Mouse (Mus musculus) gastrocnemius, postnatal 10 days (tissue): ENCODE data around the gene Zfp931. TPM values are rescaled to one million over a fixed set of nuclear protein-coding genes. Genes with fewer than 3 reads are reported as not detected.

ENCODE experiments used
- total RNA-seq, 2 experiments: library from RNA; stranded (reverse); gene quantifications; 2 replicates each; pipeline ENCODE4 v1.2.3; 2021

Zfp931 gene
- total RNA-seq, 2 experiments from 2014 or later: 7.1 to 7.7 TPM

Other genes starting within 250 kb of the Zfp931 start
- 10 to 100 TPM; 66.5 to 70.7 TPM for gene Gm14325, start 238.1 kb downstream of the Zfp931 start, total RNA-seq
- gene Gm14327, start 181.4 kb downstream of the Zfp931 start, total RNA-seq: 1 to 10 TPM; 2.8 to 4.3 TPM
- under 1 TPM; 0.47 to 0.52 TPM for gene Zfp972, start 152.9 kb downstream of the Zfp931 start, total RNA-seq
- 10 to 100 TPM; 20.6 to 23.0 TPM for gene Gm14326, start 121.2 kb downstream of the Zfp931 start, total RNA-seq
- 10 to 100 TPM; 17.7 to 19.8 TPM for gene Zfp971, start 55.2 kb downstream of the Zfp931 start, total RNA-seq
- under 1 TPM; 0.23 to 0.38 TPM for gene Phactr3, start 40.5 kb upstream of the Zfp931 start, total RNA-seq